In the genomic region with DNA sequence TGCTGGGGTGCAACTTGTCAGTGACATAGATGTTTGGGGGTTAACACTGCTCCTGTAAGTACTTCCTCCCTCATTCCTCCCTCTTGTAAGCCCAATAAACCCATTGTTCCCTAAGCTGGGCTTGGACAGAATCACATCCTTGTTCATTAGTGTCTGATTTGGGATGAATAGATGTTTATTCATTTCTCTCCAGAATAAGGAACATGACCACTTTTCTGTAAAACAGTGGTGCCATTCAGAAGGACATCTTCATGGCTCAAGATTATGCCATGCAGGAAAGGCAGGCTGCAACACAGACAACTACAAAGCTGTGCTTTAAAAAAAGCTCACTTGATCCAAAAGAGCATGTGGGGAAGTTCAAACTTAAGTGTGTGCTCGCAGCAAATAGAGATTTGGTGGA, we compare ENCODE assay signal across 20 mouse cellular contexts.
A peak's percentile ranks its signal among the peaks of the same experiment; 100 is the strongest.
DNase-seq lines count a peak whose midpoint lies in the region; ATAC-seq lines count a peak whose summit lies in the region.
"Had no signal": no experiment of that assay in that cellular context is flagged by ENCODE, and none has a peak within 500 bp of the region (broad histone marks: within the 10 kb centered on the region; RNA-seq: fewer than 3 reads in every experiment).

No protein-coding gene starts in this region.

- peak; percentile 27 for ATAC-seq in frontal cortex, adult (ENCODE audit: low TSS enrichment)
- ATAC-seq: forebrain, embryonic 14.5 days; forebrain, postnatal 0 days had no signal

- no peak for DNase-seq in frontal cortex, postnatal 36 days (ENCODE audit: low spot score in 2 of 2)
- DNase-seq in retina, postnatal 1 day, result peak; percentile 16
- no peak for DNase-seq in retina, embryonic 14.5 days (ENCODE audit: low spot score)
- peak; percentile 62 for DNase-seq in brain, adult 2 months (ENCODE audit: low read depth, low spot score)
- no peak for DNase-seq in thymus, postnatal 36 days
- DNase-seq: adrenal gland, adult 2 months; adrenal gland, postnatal 14 days; B cell, adult 2 months; cerebellum, adult 11-12 months; cerebellum, adult 8-10 months; cerebellum, postnatal 10 days; cerebellum, postnatal 36 days; embryo, embryonic 11 days; forebrain, postnatal 0 days; gastrocnemius, postnatal 10 days; gastrocnemius, postnatal 36 days; heart, adult 2 months; heart, postnatal 14 days had no signal

Comparison
In these comparisons a context has a peak if more than half of its experiments do, and no peak if none do; other contexts are left out.
1. DNase-seq: peak in retina, postnatal 1 day (single experiment) and brain, adult 2 months (single experiment); none in frontal cortex, postnatal 36 days (0 of 2), retina, embryonic 14.5 days (single experiment) and thymus, postnatal 36 days (0 of 2).